22 mouse cellular contexts compared by ENCODE assay signal in the genomic region with DNA sequence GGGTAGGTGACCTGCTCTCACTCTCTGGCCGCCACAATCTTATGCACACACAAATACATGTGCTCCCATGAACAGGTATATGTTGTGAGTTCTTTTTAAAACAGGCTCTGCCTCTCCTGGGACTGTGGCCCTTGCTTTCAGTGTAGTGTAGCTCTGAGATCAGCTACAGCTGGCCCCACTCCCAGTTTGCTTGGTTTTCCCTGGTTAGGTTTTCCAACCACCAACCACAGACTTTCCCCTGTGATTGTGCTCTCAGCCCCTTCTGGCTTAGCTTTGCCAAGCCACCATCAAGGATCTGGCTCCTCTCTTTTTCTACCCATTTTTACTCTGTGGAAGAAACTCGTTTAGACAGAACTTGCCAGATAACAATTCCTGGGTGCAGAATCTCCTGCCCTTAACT. TPM values are rescaled to one million over a fixed set of nuclear protein-coding genes. Genes with fewer than 3 reads are reported as not detected.
"Had no signal": no experiment of that assay in that cellular context is flagged by ENCODE, and none has a peak within 500 bp of the region (broad histone marks: within the 10 kb centered on the region; RNA-seq: fewer than 3 reads in every experiment).

No protein-coding gene starts in this region.

- H3K4me3 ChIP-seq: midbrain, embryonic 10.5 days; midbrain, embryonic 12.5 days; myocyte; neural tube, embryonic 13.5 days; neural tube, embryonic 15.5 days; stomach, embryonic 15.5 days had no signal

- H3K27me3 ChIP-seq: midbrain, embryonic 12.5 days; neural tube, embryonic 13.5 days; neural tube, embryonic 15.5 days; stomach, embryonic 15.5 days had no signal

- H3K4me1 ChIP-seq: midbrain, embryonic 10.5 days; midbrain, embryonic 12.5 days; neural tube, embryonic 13.5 days; neural tube, embryonic 15.5 days; stomach, embryonic 15.5 days had no signal

- H3K9ac ChIP-seq: lung, embryonic 14.5 days; midbrain, embryonic 12.5 days; neural tube, embryonic 13.5 days; neural tube, embryonic 15.5 days; stomach, embryonic 15.5 days had no signal

- ATAC-seq: midbrain, embryonic 16.5 days had no signal

- H3K27ac ChIP-seq: midbrain, embryonic 10.5 days; midbrain, embryonic 12.5 days; neural tube, embryonic 13.5 days; neural tube, embryonic 15.5 days; stomach, embryonic 15.5 days; stomach, postnatal 0 days had no signal

- H3K4me2 ChIP-seq: lung, embryonic 14.5 days; midbrain, embryonic 12.5 days; neural tube, embryonic 13.5 days; neural tube, embryonic 15.5 days; stomach, embryonic 15.5 days had no signal

- H3K9me3 ChIP-seq: midbrain, embryonic 10.5 days; midbrain, embryonic 12.5 days; stomach, embryonic 15.5 days had no signal

- H3K36me3 ChIP-seq: midbrain, embryonic 10.5 days; midbrain, embryonic 12.5 days; neural tube, embryonic 13.5 days; neural tube, embryonic 15.5 days; stomach, embryonic 15.5 days had no signal

- DNase-seq: lung, embryonic 14.5 days; lung, postnatal 10 days; lung, postnatal 4 days; midbrain, embryonic 14.5 days; right cerebral cortex, postnatal 14 days; thymus, adult 2 months; thymus, postnatal 25 days; thymus, postnatal 4 days had no signal

RNA-seq across cellular contexts. Expression of a gene that starts 8.3 kb away (rescaled TPM):
- total RNA-seq: megakaryocyte, adult 5-6 weeks; megakaryocyte-erythroid progenitor cell, adult 5-6 weeks had no signal
- polyA plus RNA-seq: lung, embryonic 14.5 days; lung, embryonic 16.5 days; midbrain, embryonic 10.5 days; midbrain, embryonic 12.5 days; myocyte; neural tube, embryonic 11.5 days; stomach, embryonic 15.5 days; stomach, postnatal 0 days; testis, adult 2 months had no signal

RNA-seq across cellular contexts. Expression of a gene that starts 26.1 kb away (rescaled TPM):
- polyA plus RNA-seq: neural tube, embryonic 11.5 days had no signal

RNA-seq across cellular contexts. Expression of a gene that starts 43.6 kb away (rescaled TPM):
- total RNA-seq: megakaryocyte, adult 5-6 weeks; megakaryocyte-erythroid progenitor cell, adult 5-6 weeks had no signal
- polyA plus RNA-seq: lung, embryonic 14.5 days; lung, embryonic 16.5 days; midbrain, embryonic 10.5 days; midbrain, embryonic 12.5 days; midbrain, embryonic 14.5 days; midbrain, embryonic 16.5 days; myocyte; neural tube, embryonic 11.5 days; neural tube, embryonic 13.5 days; neural tube, embryonic 15.5 days; spleen, adult 2 months; stomach, embryonic 15.5 days; stomach, postnatal 0 days; testis, adult 2 months had no signal

RNA-seq across cellular contexts. Expression of a gene that starts 53.9 kb away (rescaled TPM):
- polyA plus RNA-seq: midbrain, embryonic 10.5 days; myocyte; neural tube, embryonic 11.5 days had no signal
